Mouse (Mus musculus) hindbrain, postnatal 0 days (tissue): ENCODE measurements around the gene Clec16a. TPM values are rescaled to one million over a fixed set of nuclear protein-coding genes. Genes with fewer than 3 reads are reported as not detected.

Experiments
- ATAC-seq: fragments of 200-750 bp; cut with Nextera tagmentation; 2 replicates; pipeline ENCODE4 v1.8.0; 2017; ENCODE audit warnings: mild to moderate bottlenecking, moderate TSS enrichment, moderate library complexity
- DNase-seq: peaks from one replicate; pipeline ENCODE4 v3.0.0-alpha.2; 2015; ENCODE audit warnings: low spot score
- H3K27ac ChIP-seq: fragments of 300-500 bp; sonication (generic); 2 replicates; pipeline ENCODE4 v1.5.1; 2014; ENCODE audit warnings: mild to moderate bottlenecking
- H3K27me3 ChIP-seq: fragments of 300-500 bp; sonication (generic); 2 replicates; pipeline ENCODE4 v1.6.1; 2014; ENCODE audit warnings: low read length, mixed read lengths; ENCODE audit not compliant: insufficient read depth
- H3K36me3 ChIP-seq: fragments of 300-500 bp; sonication (generic); 2 replicates; pipeline ENCODE4 v1.6.1; 2014; ENCODE audit warnings: low read length, mixed read lengths; ENCODE audit not compliant: insufficient read depth
- H3K4me1 ChIP-seq: fragments of 300-500 bp; sonication (generic); 2 replicates; pipeline ENCODE4 v1.6.1; 2014; ENCODE audit warnings: antibody characterized with exemption, low read length, mixed read lengths; ENCODE audit not compliant: insufficient read depth
- H3K4me2 ChIP-seq: fragments of 300-500 bp; sonication (generic); 2 replicates; pipeline ENCODE4 v1.6.1; 2014; ENCODE audit warnings: low read depth, mild to moderate bottlenecking, low read length, moderate library complexity, mixed read lengths
- H3K4me3 ChIP-seq: fragments of 300-500 bp; sonication (generic); 2 replicates; pipeline ENCODE4 v1.5.1; 2014; ENCODE audit warnings: low read length
- H3K9ac ChIP-seq: fragments of 300-500 bp; sonication (generic); replicated peaks from 2 replicates; pipeline ENCODE4 v1.6.1; 2014; ENCODE audit warnings: mild to moderate bottlenecking, low read length, moderate library complexity, mixed read lengths
- H3K9me3 ChIP-seq: fragments of 300-500 bp; sonication (generic); 2 replicates; pipeline ENCODE4 v1.6.1; 2016; ENCODE audit warnings: low read length, mixed read lengths
- CTCF ChIP-seq: IDR thresholded peaks from 2 replicates; pipeline ENCODE4 v1.5.1; 2016; ENCODE audit warnings: antibody characterized with exemption, control low read depth, low read depth
- WGBS: fragments of 180-500 bp; shearing (Covaris S2); extraction: QIAGEN DNeasy Blood & Tissue Kit; methylation state at CpG from one replicate; pipeline ENCODE4 v1.1.7; 2014; 5-methylcytosine and 5-hydroxymethylcytosine counted together
- polyA plus RNA-seq: library from polyadenylated mRNA; unstranded; fragments of >200 nt; fragmentation: Nextera tagmentation; extraction: Ambion mirVana; gene quantifications from 2 replicates; pipeline ENCODE4 v1.2.1, GENCODE M21; 2015
- total RNA-seq: library from RNA; depleted of rRNA; stranded (reverse); fragments of >200 nt; gene quantifications from 2 replicates; pipeline ENCODE4 v1.2.3, GENCODE M21; 2014

Gene Clec16a
- total and polyA plus RNA-seq, 2 experiments from 2014 or later, result 62.5 to 67.8 TPM

GRCm38 (mm10) chr16:10749226-10749625 is 204.1 kb downstream of the Clec16a start:
- no peaks in the 10 kb centered on the region for H3K36me3 ChIP-seq
- H3K9ac ChIP-seq, result no peak overlapping the region
- H3K27ac ChIP-seq, result 0 out of 2 replicates have a peak overlapping the region, but pooled peaks have one; percentile 26
- WGBS, result 75% methylated on average over 7 of the region's 7 CpGs
- TF ChIP-seq CTCF, result no peak
- H3K4me1 ChIP-seq, result no peaks in the 10 kb centered on the region
- ATAC-seq (no peak), DNase-seq (no peak)
- no peak overlapping the region for H3K4me3 ChIP-seq
- no peak overlapping the region for H3K4me2 ChIP-seq
- no peaks in the 10 kb centered on the region for H3K27me3 ChIP-seq
- no peaks in the 10 kb centered on the region for H3K9me3 ChIP-seq

GRCm38 (mm10) chr16:10749824-10750223 is 204.7 kb downstream of the Clec16a start:
- no peak overlapping the region for H3K4me2 ChIP-seq
- no peak overlapping the region for H3K9ac ChIP-seq
- WGBS, result 41% methylated on average over 7 of the region's 7 CpGs
- H3K27ac ChIP-seq, result 0 out of 2 replicates have a peak overlapping the region, but pooled peaks have one; percentile 26
- H3K9me3 ChIP-seq, result no peaks in the 10 kb centered on the region
- no peak for TF ChIP-seq CTCF
- DNase-seq (peak; percentile 53), ATAC-seq (peak; percentile 59; the same call in 1 of the 2 replicates)
- H3K27me3 ChIP-seq, result no peaks in the 10 kb centered on the region
- H3K4me1 ChIP-seq, result no peaks in the 10 kb centered on the region
- no peaks in the 10 kb centered on the region for H3K36me3 ChIP-seq
- H3K4me3 ChIP-seq, result no peak overlapping the region

DNA sequence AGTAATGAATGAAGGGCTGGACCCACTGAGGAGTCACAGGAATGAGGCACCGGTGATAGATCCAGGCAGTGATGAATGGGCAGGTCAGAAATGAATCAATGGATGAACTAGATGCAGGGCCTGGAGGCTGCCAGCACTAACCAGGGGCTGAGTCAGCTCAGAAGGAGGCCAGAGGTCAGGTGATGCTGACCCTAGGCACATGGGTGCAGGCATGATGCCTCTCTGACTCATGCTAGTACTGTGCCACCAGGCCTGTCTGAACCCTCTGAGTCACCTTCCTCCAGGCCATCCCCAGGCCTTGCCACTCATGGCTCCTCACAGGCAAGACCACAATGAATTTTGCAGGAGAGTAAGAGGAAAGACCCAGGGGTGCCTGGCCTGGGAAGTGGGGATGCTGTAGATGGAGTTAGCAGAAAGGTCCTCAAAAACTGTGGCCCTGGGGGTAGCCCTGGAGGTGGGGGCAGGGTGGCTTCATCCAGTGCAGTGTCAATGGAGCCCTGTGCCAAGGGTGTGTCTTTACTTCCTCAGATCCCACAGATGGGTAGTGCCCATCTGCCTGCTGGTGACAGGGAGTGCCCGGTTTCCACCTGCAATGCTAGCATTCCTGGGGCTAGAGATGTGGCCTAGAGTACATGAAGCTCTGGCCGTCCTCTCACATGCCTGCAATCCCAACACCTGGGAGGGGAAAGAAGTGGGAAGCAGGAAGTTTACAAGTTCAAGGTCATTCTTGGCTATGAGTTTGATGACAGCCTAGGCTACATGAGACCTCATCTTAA is 209.6 kb downstream of the Clec16a start:
- WGBS, result 85% methylated on average over 3 of the region's 3 CpGs
- H3K4me1 ChIP-seq, result no peaks in the 10 kb centered on the region
- H3K27ac ChIP-seq, result no peak overlapping the region
- no peak for TF ChIP-seq CTCF
- no peak overlapping the region for H3K4me3 ChIP-seq
- DNase-seq, result no peak
- H3K9ac ChIP-seq, result no peak overlapping the region
- H3K36me3 ChIP-seq, result no peaks in the 10 kb centered on the region
- no peaks in the 10 kb centered on the region for H3K27me3 ChIP-seq
- no peaks in the 10 kb centered on the region for H3K9me3 ChIP-seq
- no peak overlapping the region for H3K4me2 ChIP-seq
- no peak for ATAC-seq

DNA sequence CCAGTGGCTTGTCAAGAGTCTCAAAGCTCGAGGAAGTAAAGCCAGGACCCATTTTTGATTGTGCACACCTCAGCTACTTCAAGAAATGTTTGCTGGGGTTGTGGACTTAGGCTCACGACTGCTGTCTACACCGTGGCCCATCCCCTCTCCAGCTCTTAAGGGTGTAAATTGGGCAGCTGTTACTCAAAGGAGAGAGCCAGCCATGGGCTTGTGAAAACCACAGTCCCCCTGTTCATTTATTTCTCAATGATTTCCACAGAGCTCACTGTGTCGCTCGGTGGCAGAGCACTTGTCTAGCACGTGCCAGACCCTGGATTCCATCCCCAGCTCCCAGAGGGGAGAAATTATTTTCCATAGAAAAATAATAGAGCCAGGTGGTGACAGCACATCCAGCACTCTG is 211.0 kb downstream of the Clec16a start:
- ATAC-seq (no peak), DNase-seq (no peak)
- no peak overlapping the region for H3K4me3 ChIP-seq
- 66% methylated on average over 6 of the region's 6 CpGs for WGBS
- H3K9me3 ChIP-seq, result no peaks in the 10 kb centered on the region
- no peak overlapping the region for H3K9ac ChIP-seq
- H3K4me1 ChIP-seq, result no peaks in the 10 kb centered on the region
- H3K27me3 ChIP-seq, result no peaks in the 10 kb centered on the region
- H3K36me3 ChIP-seq, result no peaks in the 10 kb centered on the region
- no peak overlapping the region for H3K27ac ChIP-seq
- no peak overlapping the region for H3K4me2 ChIP-seq
- no peak for TF ChIP-seq CTCF

- Histone ChIP-seq H3K27ac (no peak overlapping the region), H3K36me3 (no peaks in the 10 kb centered on the region), H3K9ac (no peak overlapping the region), H3K4me1 (no peaks in the 10 kb centered on the region), H3K27me3 (no peaks in the 10 kb centered on the region), H3K4me3 (no peak overlapping the region), H3K9me3 (no peaks in the 10 kb centered on the region), H3K4me2 (no peak overlapping the region)
- 76% methylated on average over 8 of the region's 8 CpGs for WGBS
- no peak for TF ChIP-seq CTCF
- ATAC-seq, result no peak
- no peak for DNase-seq
Measured at GRCm38 (mm10) chr16:10761182-10761581, 216.0 kb downstream of the Clec16a start.

GRCm38 (mm10) chr16:10762569-10763180 is 217.5 kb downstream of the Clec16a start:
- Histone ChIP-seq H3K9ac (no peak overlapping the region), H3K27me3 (no peaks in the 10 kb centered on the region), H3K36me3 (no peaks in the 10 kb centered on the region), H3K27ac (no peak overlapping the region), H3K4me1 (no peaks in the 10 kb centered on the region), H3K9me3 (no peaks in the 10 kb centered on the region), H3K4me3 (no peak overlapping the region), H3K4me2 (no peak overlapping the region)
- no peak for DNase-seq
- WGBS, result 74% methylated on average over 5 of the region's 5 CpGs
- no peak for TF ChIP-seq CTCF
- no peak for ATAC-seq
